Mouse (Mus musculus) stomach, postnatal 0 days (tissue): ENCODE results near the gene 4931428F04Rik. TPM values are rescaled to one million over a fixed set of nuclear protein-coding genes. Genes with fewer than 3 reads are reported as not detected.

Source experiments
- ATAC-seq: fragments of 200-750 bp; cut with Nextera tagmentation; 2 replicates; pipeline ENCODE4 v1.8.0; 2017; ENCODE audit not compliant: low FRiP score, low TSS enrichment
- DNase-seq: peaks from one replicate; pipeline ENCODE4 v3.0.0-alpha.2; 2016; ENCODE audit warnings: low spot score
- H3K27ac ChIP-seq: fragments of 300-500 bp; sonication (generic); replicated peaks from 2 replicates; pipeline ENCODE4 v1.5.1; 2014; ENCODE audit warnings: mild to moderate bottlenecking, control low read depth
- H3K27me3 ChIP-seq: fragments of 300-500 bp; sonication (generic); 2 replicates; pipeline ENCODE4 v1.6.1; 2014; ENCODE audit warnings: low read length; ENCODE audit not compliant: control insufficient read depth, insufficient read depth
- H3K36me3 ChIP-seq: fragments of 300-500 bp; sonication (generic); 2 replicates; pipeline ENCODE4 v1.6.1; 2014; ENCODE audit warnings: low read length, mixed read lengths; ENCODE audit not compliant: control insufficient read depth, insufficient read depth
- H3K4me1 ChIP-seq: fragments of 300-500 bp; sonication (generic); replicated peaks from 2 replicates; pipeline ENCODE4 v1.6.1; 2014; ENCODE audit warnings: antibody characterized with exemption; ENCODE audit not compliant: control insufficient read depth, insufficient read depth
- H3K4me2 ChIP-seq: fragments of 300-500 bp; sonication (generic); replicated peaks from 2 replicates; pipeline ENCODE4 v1.6.1; 2014; ENCODE audit warnings: low read depth, mild to moderate bottlenecking, control low read depth, moderate library complexity
- H3K4me3 ChIP-seq: fragments of 300-500 bp; sonication (generic); 2 replicates; pipeline ENCODE4 v1.5.1; 2014; ENCODE audit warnings: low read depth, low read length, control low read depth
- H3K9ac ChIP-seq: fragments of 300-500 bp; sonication (generic); 2 replicates; pipeline ENCODE4 v1.6.1; 2014; ENCODE audit warnings: mild to moderate bottlenecking, low read length, control low read depth, mixed read lengths
- H3K9me3 ChIP-seq: fragments of 300-500 bp; sonication (generic); 2 replicates; pipeline ENCODE4 v1.6.1; 2016; ENCODE audit warnings: low read length; ENCODE audit not compliant: control insufficient read depth
- CTCF ChIP-seq: IDR thresholded peaks from 2 replicates; pipeline ENCODE4 v1.5.1; 2016; ENCODE audit warnings: antibody characterized with exemption, low read depth, mild to moderate bottlenecking, moderate library complexity
- EP300 ChIP-seq: optimal IDR thresholded peaks from 2 replicates; pipeline ENCODE3; 2016; ENCODE audit warnings: antibody characterized with exemption
- WGBS: fragments of 180-500 bp; shearing (Covaris S2); extraction: QIAGEN DNeasy Blood & Tissue Kit; methylation state at CpG from one replicate; pipeline ENCODE4 v1.1.7; 2014; 5-methylcytosine and 5-hydroxymethylcytosine counted together
- polyA plus RNA-seq: library from polyadenylated mRNA; unstranded; fragments of >200 nt; fragmentation: Nextera tagmentation; extraction: Ambion mirVana; gene quantifications from 2 replicates; pipeline ENCODE4 v1.2.1, GENCODE M21; 2015

The 4931428F04Rik gene
- polyA plus RNA-seq, 1 experiment from 2014 or later, result 1.9 TPM

- TF ChIP-seq CTCF (no peak), EP300 (no peak)
- no peaks in the 10 kb centered on the region for H3K27me3 ChIP-seq
- ATAC-seq (no peak), DNase-seq (no peak)
- H3K4me3 ChIP-seq, result no peak overlapping the region
- H3K4me1 ChIP-seq, result peaks cover 8% of the 10 kb centered on the region
- no peaks in the 10 kb centered on the region for H3K36me3 ChIP-seq
- no peaks in the 10 kb centered on the region for H3K9me3 ChIP-seq
- H3K4me2 ChIP-seq, result no peak overlapping the region
- H3K27ac ChIP-seq, result no peak overlapping the region
- WGBS, result 80% methylated on average over 5 of the region's 5 CpGs
- H3K9ac ChIP-seq, result no peak overlapping the region
These were observed 1.4 kb downstream of the 4931428F04Rik start for GRCm38 (mm10) chr8:105288231-105288630.

- Histone ChIP-seq H3K4me2 (no peak overlapping the region), H3K27me3 (no peaks in the 10 kb centered on the region), H3K9ac (no peak overlapping the region), H3K27ac (no peak overlapping the region), H3K4me3 (no peak overlapping the region), H3K4me1 (peaks cover 8% of the 10 kb centered on the region), H3K36me3 (no peaks in the 10 kb centered on the region), H3K9me3 (no peaks in the 10 kb centered on the region)
- WGBS, result 90% methylated on average over 4 of the region's 4 CpGs
- DNase-seq (no peak), ATAC-seq (no peak)
- TF ChIP-seq EP300, result no peak
- TF ChIP-seq CTCF, result no peak
These were observed 2.8 kb downstream of the 4931428F04Rik start for GRCm38 (mm10) chr8:105286907-105287306.

- peaks cover 8% of the 10 kb centered on the region for H3K4me1 ChIP-seq
- no peaks in the 10 kb centered on the region for H3K36me3 ChIP-seq
- no peak for ATAC-seq
- 43% methylated on average over 12 of the region's 12 CpGs for WGBS
- no peak overlapping the region for H3K27ac ChIP-seq
- H3K9me3 ChIP-seq, result no peaks in the 10 kb centered on the region
- no peak overlapping the region for H3K4me3 ChIP-seq
- DNase-seq, result no peak
- H3K27me3 ChIP-seq, result no peaks in the 10 kb centered on the region
- TF ChIP-seq EP300 (no peak), CTCF (no peak)
- H3K4me2 ChIP-seq, result no peak overlapping the region
- no peak overlapping the region for H3K9ac ChIP-seq
These were observed 4.2 kb downstream of the 4931428F04Rik start for GRCm38 (mm10) chr8:105285514-105285913.

- no peaks in the 10 kb centered on the region for H3K9me3 ChIP-seq
- no peaks in the 10 kb centered on the region for H3K36me3 ChIP-seq
- H3K4me2 ChIP-seq, result no peak overlapping the region; the same call in 1 of the 2 replicates
- H3K27me3 ChIP-seq, result no peaks in the 10 kb centered on the region
- 39% methylated on average over 22 of the region's 23 CpGs for WGBS
- DNase-seq (peak; percentile 77), ATAC-seq (peak; percentile 62)
- H3K9ac ChIP-seq, result no peak overlapping the region
- H3K27ac ChIP-seq, result no peak overlapping the region
- TF ChIP-seq EP300, result no peak
- peak; percentile 90 for TF ChIP-seq CTCF
- H3K4me3 ChIP-seq, result no peak overlapping the region
- no peaks in the 10 kb centered on the region for H3K4me1 ChIP-seq
These were observed 6.6 kb downstream of the 4931428F04Rik start for GRCm38 (mm10) chr8:105283074-105283473.

GRCm38 (mm10) chr8:105282239-105282638 lies 7.4 kb downstream of the 4931428F04Rik start:
- ATAC-seq (no peak), DNase-seq (no peak)
- Histone ChIP-seq H3K4me3 (no peak overlapping the region), H3K4me2 (no peak overlapping the region), H3K9ac (no peak overlapping the region), H3K27me3 (no peaks in the 10 kb centered on the region), H3K4me1 (no peaks in the 10 kb centered on the region), H3K36me3 (no peaks in the 10 kb centered on the region), H3K27ac (no peak overlapping the region), H3K9me3 (no peaks in the 10 kb centered on the region)
- WGBS, result 83% methylated on average over 4 of the region's 4 CpGs
- TF ChIP-seq CTCF (no peak), EP300 (no peak)

GRCm38 (mm10) chr8:105281821-105282220 lies 7.8 kb downstream of the 4931428F04Rik start:
- no peaks in the 10 kb centered on the region for H3K36me3 ChIP-seq
- ATAC-seq (no peak), DNase-seq (no peak)
- TF ChIP-seq CTCF, result no peak
- no peak for TF ChIP-seq EP300
- no peak overlapping the region for H3K9ac ChIP-seq
- no peaks in the 10 kb centered on the region for H3K4me1 ChIP-seq
- no peak overlapping the region for H3K27ac ChIP-seq
- 82% methylated on average over 12 of the region's 12 CpGs for WGBS
- no peaks in the 10 kb centered on the region for H3K27me3 ChIP-seq
- H3K4me2 ChIP-seq, result no peak overlapping the region
- no peak overlapping the region for H3K4me3 ChIP-seq
- no peaks in the 10 kb centered on the region for H3K9me3 ChIP-seq
